Mouse (Mus musculus) spleen, adult 2 months (tissue): ENCODE measurements around the gene Gm2696.
"Not testable (repeated sequence)": the region's sequence is repeated elsewhere in the genome, so short reads cannot be mapped to it uniquely, and the experiment has no call there.

Source experiments
- CTCF ChIP-seq: fragments of 200-500 bp; IDR thresholded peaks from 2 replicates; pipeline ENCODE4 v1.5.1; 2011; ENCODE audit warnings: mild to moderate bottlenecking, inconsistent platforms; ENCODE audit not compliant: insufficient read depth, insufficient read length, insufficient replicate concordance; ENCODE audit errors: extremely low read depth
- POLR2A ChIP-seq: fragments of 200-500 bp; IDR thresholded peaks from 2 replicates; pipeline ENCODE4 v1.6.1; 2011; ENCODE audit warnings: low read depth, low read length, inconsistent platforms

- not testable (repeated sequence) for TF ChIP-seq CTCF, POLR2A
Observed at GRCm38 (mm10) chr10:77798164-77798920, 16.1 kb upstream of the Gm2696 start.
